Mouse (Mus musculus) gastrocnemius, adult 18-20 months (tissue): ENCODE measurements around the gene Cr2. TPM values are rescaled to one million over a fixed set of nuclear protein-coding genes. Genes with fewer than 3 reads are reported as not detected.
"Not testable (repeated sequence)": the region's sequence is repeated elsewhere in the genome, so short reads cannot be mapped to it uniquely, and the experiment has no call there.

Source experiments
- DNase-seq: peaks from one replicate; pipeline ENCODE4 v3.0.0; 2021; ENCODE audit warnings: low spot score
- long read RNA-seq, 2 experiments: library from polyadenylated mRNA; stranded (forward); transcript quantifications; one replicate each; pipeline ENCODE4 v2.0.0; 2021
- total RNA-seq, 2 experiments: library from RNA; stranded (reverse); gene quantifications; 2 replicates each; pipeline ENCODE4 v1.2.3; 2021

Cr2 gene
- total RNA-seq, result not detected
- long read RNA-seq, experiment 1, result 0 reads
- long read RNA-seq, experiment 2, result 0 reads

GRCm38 (mm10) chr1:195175980-195176931 lies at the start of gene Cr2:
TSS of gene Cr2 (minus strand) at chr1:195176716.
- peak; percentile 2 for DNase-seq

DNA sequence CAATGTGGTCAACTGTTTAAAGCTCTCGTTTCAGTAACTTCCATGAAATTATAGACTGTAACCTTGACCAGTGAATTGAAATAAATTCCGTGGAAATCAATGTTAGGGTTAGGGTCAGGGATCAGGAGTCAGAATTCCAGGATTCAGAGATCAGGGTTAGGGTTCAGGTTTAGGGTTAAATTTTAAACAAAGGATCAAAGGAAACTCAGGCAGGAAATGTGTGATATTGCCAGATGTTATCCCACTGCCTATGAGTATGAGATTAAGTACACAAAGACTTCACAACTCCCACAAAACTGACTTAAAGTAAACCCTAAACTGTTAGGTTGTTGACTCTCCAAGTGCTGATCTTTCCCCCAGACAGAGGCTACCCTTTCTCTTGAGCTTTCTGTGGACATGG lies 45.3 kb upstream of the Cr2 start:
- DNase-seq, result no peak

- not testable (repeated sequence) for DNase-seq
These were observed 36.3 kb upstream of the Cr2 start for GRCm38 (mm10) chr1:195212851-195213250.

DNA sequence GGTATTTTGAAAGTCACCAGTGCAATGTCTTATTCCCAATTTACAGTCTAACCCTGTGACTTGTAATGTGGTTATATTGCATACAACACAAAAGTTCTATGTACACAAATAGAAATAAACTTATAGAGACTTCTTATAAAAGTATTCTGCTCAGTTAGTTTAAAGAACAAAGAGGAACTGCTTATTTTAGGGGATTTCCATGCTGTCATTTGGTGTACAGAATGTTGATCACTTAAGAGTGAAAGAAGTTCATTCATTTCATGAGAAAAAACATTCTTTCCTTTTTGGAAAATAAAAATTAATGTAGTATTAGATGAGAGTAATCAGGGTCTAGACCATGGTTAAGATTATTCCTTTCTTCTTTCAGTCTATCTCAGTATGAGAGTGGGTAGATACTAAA lies 8.2 kb upstream of the Cr2 start:
- no peak for DNase-seq

DNA sequence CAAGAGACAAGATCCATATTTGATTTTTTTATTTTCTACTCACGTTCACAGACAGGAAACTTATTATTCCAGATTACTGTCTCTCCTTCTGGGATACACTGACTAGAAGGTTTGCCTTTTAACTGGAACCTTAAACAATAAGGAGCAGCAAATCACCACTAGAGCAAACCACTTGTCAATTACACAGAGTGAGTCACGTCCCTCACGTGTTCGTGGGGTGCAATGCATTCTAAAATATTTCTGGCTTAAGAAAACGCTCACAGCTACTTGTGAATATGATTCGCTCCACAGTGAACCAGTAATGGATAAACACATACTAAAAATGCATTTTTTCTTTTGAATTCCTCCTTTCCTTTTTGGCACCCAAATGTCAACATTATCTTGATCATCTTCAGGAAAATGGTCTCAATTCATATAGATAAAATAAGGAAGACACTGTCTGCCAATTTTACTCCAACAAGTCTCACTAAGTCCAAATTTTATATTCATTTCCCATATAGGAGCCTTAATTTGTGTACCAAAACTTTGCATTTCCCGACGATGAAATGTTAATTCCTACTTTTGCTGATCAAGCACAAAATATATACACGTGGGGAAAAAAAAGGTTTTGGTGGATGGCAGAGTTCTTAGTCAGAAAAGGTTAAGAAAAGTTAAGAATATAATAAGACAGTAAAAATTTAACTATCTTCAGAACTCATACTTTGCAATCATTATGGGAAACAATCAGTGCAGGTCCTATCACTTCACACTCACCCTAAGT lies 11.3 kb downstream of the Cr2 start:
- no peak for DNase-seq

GRCm38 (mm10) chr1:195132070-195132469 lies 44.4 kb downstream of the Cr2 start:
- DNase-seq, result no peak

GRCm38 (mm10) chr1:195131675-195132015 lies 44.9 kb downstream of the Cr2 start:
- no peak for DNase-seq

GRCm38 (mm10) chr1:195130953-195131674 lies 45.4 kb downstream of the Cr2 start, which contains the start of gene Cr1l:
TSS of gene Cr1l (minus strand) at chr1:195131586.
- DNase-seq, result peak; percentile 86

GRCm38 (mm10) chr1:195130479-195130878 lies 46.0 kb downstream of the Cr2 start:
- no peak for DNase-seq

GRCm38 (mm10) chr1:195129867-195130266 lies 46.6 kb downstream of the Cr2 start:
- no peak for DNase-seq

DNA sequence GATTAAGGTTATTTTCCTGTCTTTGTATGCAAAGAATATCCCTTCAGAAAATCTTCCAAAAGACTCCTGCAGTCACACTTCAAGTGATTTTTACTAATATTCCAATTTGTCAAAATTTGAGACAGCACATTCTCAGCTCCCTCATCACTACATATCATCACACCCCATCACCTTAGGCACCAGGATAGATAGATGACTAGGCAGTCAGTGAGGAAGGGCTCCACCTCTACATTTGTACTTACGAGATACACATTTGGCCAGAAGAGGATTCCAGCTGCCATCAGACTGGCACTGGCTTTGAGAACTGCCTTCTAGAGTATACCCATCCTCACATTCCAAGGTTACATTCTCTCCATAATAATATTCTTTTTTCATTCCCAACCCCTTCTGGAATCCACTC lies 62.1 kb downstream of the Cr2 start:
- DNase-seq, result no peak

DNA sequence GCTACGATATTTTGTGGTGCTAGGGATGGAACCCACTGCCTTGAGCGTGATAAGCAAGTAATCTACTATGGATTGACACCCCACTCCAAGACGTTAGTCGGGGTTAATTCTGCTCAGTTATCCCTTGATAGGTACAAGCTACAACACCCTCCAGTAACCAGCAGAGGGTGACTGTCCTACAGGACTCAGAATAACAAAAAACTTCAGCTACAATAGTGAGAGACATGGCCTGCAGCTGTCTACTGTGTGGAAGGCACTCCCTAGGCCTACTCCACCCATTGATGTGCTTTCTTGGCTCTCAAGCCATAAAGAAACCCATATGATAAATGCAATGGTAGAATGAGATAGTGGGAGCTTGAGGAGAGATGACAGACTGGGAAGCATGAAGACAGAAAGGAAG lies 62.9 kb downstream of the Cr2 start:
- DNase-seq, result no peak

GRCm38 (mm10) chr1:195100693-195101092 lies 75.8 kb downstream of the Cr2 start:
- no peak for DNase-seq

DNA sequence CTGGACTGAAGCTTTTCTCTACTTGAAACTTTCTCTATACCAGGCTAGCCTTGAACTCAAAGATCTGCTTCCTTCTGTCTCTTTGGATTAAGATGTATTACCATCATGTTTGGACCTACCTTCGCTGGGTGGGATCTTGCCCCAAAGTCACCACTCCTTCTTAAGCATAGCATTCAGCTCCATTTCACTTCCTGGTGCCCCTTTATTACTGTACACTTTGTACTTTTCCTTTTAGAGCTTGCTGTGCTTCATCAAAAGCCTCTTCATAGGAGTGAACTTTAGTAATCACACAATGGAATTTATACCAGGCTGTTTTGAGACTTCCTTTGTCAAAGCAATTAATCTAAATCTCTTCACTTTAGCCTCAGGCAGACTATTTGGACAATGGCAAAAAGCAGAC lies 78.5 kb downstream of the Cr2 start:
- DNase-seq, result no peak

DNA sequence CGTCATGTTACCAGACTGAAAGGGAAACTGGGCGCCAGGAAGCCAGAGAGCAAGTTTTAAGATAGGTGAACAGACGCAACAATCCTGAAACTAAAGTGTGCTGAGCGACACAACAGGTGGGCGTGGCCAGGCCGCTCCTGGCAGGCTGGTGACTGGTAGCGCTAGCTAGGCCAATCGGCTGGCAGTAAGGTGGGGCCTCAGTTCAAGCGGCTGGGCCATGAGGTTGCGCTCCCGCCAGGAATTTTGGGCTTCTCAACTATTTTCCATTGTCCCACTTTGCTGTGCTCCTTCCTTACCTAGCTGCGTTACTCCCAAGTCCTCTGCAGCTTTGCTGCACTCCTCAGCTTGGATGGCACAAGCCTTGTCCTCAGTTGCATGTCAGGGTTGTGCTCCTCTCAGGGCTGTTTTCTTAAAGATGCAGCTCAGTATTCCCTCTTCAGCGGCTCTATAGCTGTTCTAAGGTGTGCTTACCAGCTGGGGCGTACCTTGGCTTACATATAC lies 84.2 kb downstream of the Cr2 start, which contains the start of gene Cd46:
TSS of gene Cd46 (minus strand) at position 30 of the 501 bp plus-strand sequence.
- DNase-seq, result peak; percentile 44

DNA sequence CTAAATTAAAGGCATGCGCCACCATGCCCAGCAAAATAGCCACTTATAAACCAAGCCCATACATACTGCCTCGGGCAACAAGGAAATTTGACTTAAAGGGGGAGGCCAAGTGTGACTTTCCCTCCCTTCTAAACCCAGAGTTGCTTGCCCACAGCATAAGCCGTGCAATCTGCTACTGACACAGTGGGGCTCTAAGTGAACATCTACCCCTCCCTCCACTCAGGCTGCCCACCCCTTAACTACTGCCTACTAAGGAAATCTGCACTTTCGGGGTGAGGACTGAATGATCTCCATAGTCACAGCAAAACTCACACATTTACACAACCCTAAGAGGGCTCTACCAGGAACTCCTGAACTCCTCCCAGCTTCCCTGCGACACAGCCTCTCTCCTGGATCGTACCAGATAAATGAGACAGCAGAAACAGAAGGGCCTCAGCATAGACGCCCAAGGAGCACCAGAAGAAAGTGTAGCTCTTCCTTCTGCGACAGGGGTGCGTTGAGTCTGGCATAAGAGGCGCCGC lies 84.8 kb downstream of the Cr2 start:
- no peak for DNase-seq

Other genes with a start within 250 kb of the Cr2 start
- gene Cd34, start 237.9 kb downstream of the Cr2 start, total RNA-seq, result 10 to 100 TPM; 26.6 to 37.0 TPM
- gene Cd46, start 84.5 kb downstream of the Cr2 start, total RNA-seq, result 1 to 10 TPM; 1.1 to 1.4 TPM
- gene Cr1l, start 45.1 kb downstream of the Cr2 start, total RNA-seq, result 10 to 100 TPM; 30.6 to 31.9 TPM